ENCODE assay signal across 17 mouse cellular contexts in genomic region chr6:29317941-29318340, GRCm38 (mm10). TPM values are rescaled to one million over a fixed set of nuclear protein-coding genes. Genes with fewer than 3 reads are reported as not detected.
DNase-seq lines count a peak whose midpoint lies in the region.
"Had no signal": no experiment of that assay in that cellular context is flagged by ENCODE, and none has a peak within 500 bp of the region (broad histone marks: within the 10 kb centered on the region; RNA-seq: fewer than 3 reads in every experiment).

No protein-coding gene starts in this region.

- peak; percentile 68 for DNase-seq in heart, adult 11 months
- DNase-seq in heart, postnatal 10 days = no peak
- peak; percentile 10 to 29 for DNase-seq in kidney, postnatal 4 days
- no peak for DNase-seq in kidney, adult 11 months
- DNase-seq in brain, adult 2 months (ENCODE audit: low read depth, low spot score) = peak; percentile 45
- DNase-seq in urinary bladder, postnatal 25 days (ENCODE audit: low spot score) = no peak
- no peak for DNase-seq in thymus, postnatal 25 days
- DNase-seq: adrenal gland, adult 8-10 months; cerebellum, adult 18-20 months; cerebellum, adult 9-11 months; cerebellum, postnatal 36 days; gastrocnemius, adult 2 months; gastrocnemius, postnatal 25 days; heart, postnatal 4 days had no signal

- intact Hi-C loops in heart, postnatal 10 days (cut with DNase I) = no loop called here

RNA-seq across cellular contexts. Expression of gene Fam71f1, which starts 1.0 kb away (rescaled TPM):
- total RNA-seq in heart, postnatal 10 days (2021) = not detected
- total RNA-seq: adrenal gland, adult 8-10 months; gastrocnemius, adult 2 months; gastrocnemius, postnatal 25 days; granulocyte monocyte progenitor cell, adult 5-6 weeks; heart, postnatal 4 days; hindbrain, postnatal 0 days; MEL had no signal

RNA-seq across cellular contexts. Expression of gene Calu, which starts 29.9 kb away (rescaled TPM):
- total RNA-seq in heart, postnatal 10 days (2021) = 100 to 1,000 TPM; 327 to 353 TPM

RNA-seq across cellular contexts. Expression of gene Fam71f2, which starts 38.5 kb away (rescaled TPM):
- total RNA-seq in heart, postnatal 10 days (2021) = not detected
- total RNA-seq: gastrocnemius, postnatal 25 days; MEL had no signal

RNA-seq across cellular contexts. Expression of gene Hilpda, which starts 45.7 kb away (rescaled TPM):
- total RNA-seq in heart, postnatal 10 days (2021) = 1 to 10 TPM; 7.3 to 9.8 TPM

Comparison
In these comparisons a context has a peak if more than half of its experiments do, and no peak if none do; other contexts are left out.
1. DNase-seq: peak in heart, adult 11 months (single experiment), kidney, postnatal 4 days (2 of 2) and brain, adult 2 months (single experiment); none in heart, postnatal 10 days (0 of 2), kidney, adult 11 months (single experiment), urinary bladder, postnatal 25 days (single experiment) and thymus, postnatal 25 days (single experiment).